Mouse (Mus musculus): Measurements from ENCODE around the gene Hivep1. TPM values are rescaled to one million over a fixed set of nuclear protein-coding genes. Genes with fewer than 3 reads are reported as not detected.

Hivep1 gene
- total and polyA plus RNA-seq, 2 experiments, result 3.5 to 9.0 TPM

DNA sequence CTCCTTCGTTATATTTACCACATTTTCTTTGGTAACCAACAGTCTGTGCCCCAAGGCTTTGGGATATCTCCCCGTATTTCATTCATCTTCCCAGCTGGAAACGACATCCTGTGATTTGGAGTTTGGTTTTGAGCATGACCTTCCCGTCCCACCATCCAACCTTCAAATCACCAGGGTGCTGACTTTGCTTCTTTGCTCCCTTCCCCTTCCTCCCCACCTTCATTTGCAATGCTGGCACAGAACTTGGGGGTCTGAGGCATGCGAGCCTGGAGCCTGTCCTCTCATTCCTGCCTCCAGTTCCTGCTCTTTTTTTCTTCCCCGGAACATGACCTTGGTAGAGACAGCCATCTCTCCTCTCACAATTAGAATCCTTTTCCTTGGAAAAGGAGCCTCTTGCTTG is 161.7 kb downstream of the Hivep1 start:
- TF ChIP-seq POLR2A (IDR thresholded peaks at IDR 0.05; ENCODE audit: extremely low read depth, insufficient read depth, low read length), result no peak
- no peak for TF ChIP-seq CTCF (IDR thresholded peaks at IDR 0.05; ENCODE audit: low read depth, low read length)
- no peaks in the 10 kb centered on the region for H3K36me3 ChIP-seq (ENCODE audit: control insufficient read depth, insufficient read depth, low read length)
- H3K9ac ChIP-seq (ENCODE audit: low read depth, low read length), result no peak overlapping the region
- H3K4me3 ChIP-seq (ENCODE audit: insufficient read depth, low read depth, low read length), result no peak overlapping the region
- DNase-seq (ENCODE audit: extremely low read depth, low read depth, low spot score), result no peak
- H3K4me1 ChIP-seq (ENCODE audit: control insufficient read depth, insufficient read depth, low read length), result no peaks in the 10 kb centered on the region
- WGBS, result 84% methylated on average over 6 of the region's 6 CpGs
- no peaks in the 10 kb centered on the region for H3K79me2 ChIP-seq (ENCODE audit: control insufficient read depth, insufficient read depth, low read length)
- H3K27me3 ChIP-seq (ENCODE audit: control insufficient read depth, insufficient read depth, low read length), result no peaks in the 10 kb centered on the region; the same call in 1 of the 2 replicates
- no peak overlapping the region for H3K27ac ChIP-seq (replicated peaks; ENCODE audit: insufficient read depth, low read depth, low read length)

DNA sequence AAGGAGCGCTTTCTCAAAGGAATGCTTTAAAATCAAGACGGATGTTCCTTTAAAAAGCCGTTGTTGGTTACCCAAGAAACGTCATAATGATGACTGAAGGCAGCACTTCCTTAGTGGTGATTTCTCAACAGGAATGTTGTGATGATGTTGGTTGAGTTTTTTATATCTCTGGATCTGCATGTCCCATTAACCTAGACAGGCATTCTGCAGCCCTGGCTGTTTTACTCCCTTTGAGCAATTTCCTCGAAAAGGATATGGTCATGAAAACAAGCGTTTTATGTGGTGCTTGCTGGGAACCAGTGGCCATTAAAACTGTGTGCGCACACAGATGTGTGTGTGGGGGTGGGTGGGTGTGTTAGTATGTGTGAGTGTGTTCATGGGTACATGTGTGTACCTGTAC is 170.6 kb downstream of the Hivep1 start:
- no peak for DNase-seq (ENCODE audit: extremely low read depth, low read depth, low spot score)
- WGBS, result 90% methylated on average over 7 of the region's 7 CpGs
- no peak overlapping the region for H3K9ac ChIP-seq (ENCODE audit: low read depth, low read length)
- no peaks in the 10 kb centered on the region for H3K79me2 ChIP-seq (ENCODE audit: control insufficient read depth, insufficient read depth, low read length)
- no peaks in the 10 kb centered on the region for H3K36me3 ChIP-seq (ENCODE audit: control insufficient read depth, insufficient read depth, low read length)
- H3K4me1 ChIP-seq (ENCODE audit: control insufficient read depth, insufficient read depth, low read length), result no peaks in the 10 kb centered on the region
- no peaks in the 10 kb centered on the region for H3K27me3 ChIP-seq (ENCODE audit: control insufficient read depth, insufficient read depth, low read length)
- TF ChIP-seq CTCF (IDR thresholded peaks at IDR 0.05; ENCODE audit: low read depth, low read length) (no peak), POLR2A (IDR thresholded peaks at IDR 0.05; ENCODE audit: extremely low read depth, insufficient read depth, low read length) (no peak)
- H3K4me3 ChIP-seq (ENCODE audit: insufficient read depth, low read depth, low read length), result no peak overlapping the region
- H3K27ac ChIP-seq (replicated peaks; ENCODE audit: insufficient read depth, low read depth, low read length), result no peak overlapping the region

DNA sequence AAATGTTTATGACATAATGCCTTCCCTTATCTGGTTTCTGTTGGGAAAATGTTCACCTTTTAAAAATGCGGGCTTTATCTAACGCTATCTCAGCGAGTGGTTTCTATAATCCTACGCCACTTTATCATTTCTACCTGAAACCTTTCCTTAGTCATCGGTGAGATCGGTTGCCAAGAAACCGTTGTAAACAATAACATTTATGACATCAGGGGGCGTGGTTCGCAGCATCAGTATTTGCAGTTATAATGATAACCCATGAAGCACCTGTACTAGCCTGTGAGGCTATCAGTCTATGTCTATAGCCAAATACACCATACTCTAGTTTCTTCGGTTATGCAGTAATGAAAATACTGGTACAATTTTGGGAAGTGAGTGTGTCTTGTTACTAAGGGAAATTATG is 177.0 kb downstream of the Hivep1 start:
- 88% methylated on average over 10 of the region's 10 CpGs for WGBS
- H3K4me3 ChIP-seq (ENCODE audit: insufficient read depth, low read depth, low read length), result no peak overlapping the region
- no peaks in the 10 kb centered on the region for H3K4me1 ChIP-seq (ENCODE audit: control insufficient read depth, insufficient read depth, low read length)
- no peak for TF ChIP-seq POLR2A (IDR thresholded peaks at IDR 0.05; ENCODE audit: extremely low read depth, insufficient read depth, low read length)
- TF ChIP-seq CTCF (IDR thresholded peaks at IDR 0.05; ENCODE audit: low read depth, low read length), result no peak
- H3K9ac ChIP-seq (ENCODE audit: low read depth, low read length), result no peak overlapping the region
- DNase-seq (ENCODE audit: extremely low read depth, low read depth, low spot score), result no peak
- H3K27me3 ChIP-seq (ENCODE audit: control insufficient read depth, insufficient read depth, low read length), result no peaks in the 10 kb centered on the region
- H3K79me2 ChIP-seq (ENCODE audit: control insufficient read depth, insufficient read depth, low read length), result no peaks in the 10 kb centered on the region
- no peaks in the 10 kb centered on the region for H3K36me3 ChIP-seq (ENCODE audit: control insufficient read depth, insufficient read depth, low read length)
- H3K27ac ChIP-seq (replicated peaks; ENCODE audit: insufficient read depth, low read depth, low read length), result no peak overlapping the region

DNA sequence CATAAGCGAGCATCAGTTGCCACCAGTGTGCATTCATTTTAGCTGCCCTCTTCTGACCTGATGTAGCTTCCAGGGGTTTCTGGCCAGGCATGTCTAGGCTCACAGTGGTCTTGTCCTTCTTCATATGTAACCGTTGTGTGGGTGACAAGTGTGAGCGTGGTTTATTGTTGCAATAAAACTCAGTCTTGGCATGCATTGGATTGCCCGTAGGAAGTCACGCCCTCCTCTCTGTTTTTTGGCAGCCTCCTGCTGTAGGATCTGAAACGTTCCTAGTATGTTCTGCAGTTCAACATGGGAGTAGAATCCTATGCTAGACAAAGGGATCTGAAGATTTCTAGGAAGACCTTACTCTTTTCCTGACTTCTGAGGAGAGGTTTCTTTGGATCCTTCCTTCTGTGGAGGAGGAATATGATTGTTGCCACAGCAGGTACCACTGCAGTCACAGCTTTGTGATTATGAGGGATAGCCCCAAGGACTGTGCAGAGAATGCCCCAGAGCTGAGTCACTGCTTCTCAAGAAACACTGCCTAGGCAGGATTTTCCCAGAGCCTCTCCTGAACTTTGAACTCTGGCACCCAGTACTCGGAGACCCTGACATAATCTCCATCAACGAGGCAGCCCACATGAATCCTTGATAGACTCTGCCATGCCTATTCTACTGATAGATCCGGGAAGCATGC is 182.1 kb downstream of the Hivep1 start:
- TF ChIP-seq POLR2A (IDR thresholded peaks at IDR 0.05; ENCODE audit: extremely low read depth, insufficient read depth, low read length) (no peak), CTCF (IDR thresholded peaks at IDR 0.05; ENCODE audit: low read depth, low read length) (no peak)
- 76% methylated on average over 9 of the region's 9 CpGs for WGBS
- Histone ChIP-seq H3K4me3 (ENCODE audit: insufficient read depth, low read depth, low read length) (no peak overlapping the region), H3K9ac (ENCODE audit: low read depth, low read length) (no peak overlapping the region), H3K4me1 (ENCODE audit: control insufficient read depth, insufficient read depth, low read length) (no peaks in the 10 kb centered on the region), H3K36me3 (ENCODE audit: control insufficient read depth, insufficient read depth, low read length) (no peaks in the 10 kb centered on the region), H3K27ac (replicated peaks; ENCODE audit: insufficient read depth, low read depth, low read length) (no peak overlapping the region), H3K79me2 (ENCODE audit: control insufficient read depth, insufficient read depth, low read length) (no peaks in the 10 kb centered on the region), H3K27me3 (ENCODE audit: control insufficient read depth, insufficient read depth, low read length) (no peaks in the 10 kb centered on the region)
- no peak for DNase-seq (ENCODE audit: extremely low read depth, low read depth, low spot score)

DNA sequence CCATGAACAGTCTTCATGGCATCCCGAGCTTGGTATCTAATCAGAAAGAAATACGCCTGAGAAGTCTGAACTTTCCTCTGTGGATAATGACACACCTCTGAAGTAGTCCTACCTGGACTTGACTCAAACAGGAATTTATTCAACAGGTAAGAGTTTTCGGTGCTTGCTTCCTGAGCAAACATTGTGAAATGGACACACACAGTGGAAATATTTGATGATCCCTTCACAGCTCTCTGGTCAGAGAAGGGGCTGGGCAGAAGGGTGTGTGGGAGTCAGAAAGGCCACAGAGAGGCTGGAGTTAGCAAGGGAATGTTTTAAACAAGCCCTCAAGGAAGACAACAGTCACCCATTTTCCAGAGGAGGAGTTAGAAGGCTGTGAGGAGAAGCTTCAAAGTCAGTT is 186.7 kb downstream of the Hivep1 start:
- no peaks in the 10 kb centered on the region for H3K4me1 ChIP-seq (ENCODE audit: control insufficient read depth, insufficient read depth, low read length)
- no peaks in the 10 kb centered on the region for H3K79me2 ChIP-seq (ENCODE audit: control insufficient read depth, insufficient read depth, low read length)
- H3K4me3 ChIP-seq (ENCODE audit: insufficient read depth, low read depth, low read length), result no peak overlapping the region
- no peak overlapping the region for H3K9ac ChIP-seq (ENCODE audit: low read depth, low read length)
- no peaks in the 10 kb centered on the region for H3K27me3 ChIP-seq (ENCODE audit: control insufficient read depth, insufficient read depth, low read length)
- WGBS, result 39% methylated on average over 3 of the region's 3 CpGs
- no peaks in the 10 kb centered on the region for H3K36me3 ChIP-seq (ENCODE audit: control insufficient read depth, insufficient read depth, low read length)
- no peak for TF ChIP-seq CTCF (IDR thresholded peaks at IDR 0.05; ENCODE audit: low read depth, low read length)
- no peak for TF ChIP-seq POLR2A (IDR thresholded peaks at IDR 0.05; ENCODE audit: extremely low read depth, insufficient read depth, low read length)
- no peak overlapping the region for H3K27ac ChIP-seq (replicated peaks; ENCODE audit: insufficient read depth, low read depth, low read length)
- no peak for DNase-seq (ENCODE audit: extremely low read depth, low read depth, low spot score)

DNA sequence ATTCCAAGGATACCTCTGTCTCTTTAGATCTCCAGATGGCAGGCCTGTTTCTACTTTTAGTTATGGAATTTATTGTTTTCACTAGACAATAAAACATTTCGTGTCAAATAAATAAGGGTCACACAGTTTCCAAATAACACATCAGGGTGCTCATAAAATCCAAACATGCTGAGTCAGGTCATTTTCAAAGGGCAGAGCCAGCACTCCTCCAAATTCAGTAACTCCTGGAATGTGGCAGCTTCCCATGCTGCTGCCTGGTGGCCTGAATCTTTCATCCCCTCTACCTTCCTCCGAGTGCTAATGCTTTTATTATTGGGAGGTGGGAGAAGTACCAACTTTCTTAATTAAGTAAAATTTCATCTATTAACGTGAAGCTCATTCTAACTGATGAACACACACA is 190.3 kb downstream of the Hivep1 start:
- H3K79me2 ChIP-seq (ENCODE audit: control insufficient read depth, insufficient read depth, low read length), result no peaks in the 10 kb centered on the region
- H3K4me1 ChIP-seq (ENCODE audit: control insufficient read depth, insufficient read depth, low read length), result 0 out of 2 replicates have a peak, but pooled peaks cover 2% of the 10 kb centered on the region
- TF ChIP-seq POLR2A (IDR thresholded peaks at IDR 0.05; ENCODE audit: extremely low read depth, insufficient read depth, low read length) (no peak), CTCF (IDR thresholded peaks at IDR 0.05; ENCODE audit: low read depth, low read length) (no peak)
- H3K4me3 ChIP-seq (ENCODE audit: insufficient read depth, low read depth, low read length), result no peak overlapping the region
- H3K27me3 ChIP-seq (ENCODE audit: control insufficient read depth, insufficient read depth, low read length), result no peaks in the 10 kb centered on the region
- no peak overlapping the region for H3K27ac ChIP-seq (replicated peaks; ENCODE audit: insufficient read depth, low read depth, low read length)
- DNase-seq (ENCODE audit: extremely low read depth, low read depth, low spot score), result no peak
- 74% methylated on average over 3 of the region's 3 CpGs for WGBS
- H3K9ac ChIP-seq (ENCODE audit: low read depth, low read length), result no peak overlapping the region
- no peaks in the 10 kb centered on the region for H3K36me3 ChIP-seq (ENCODE audit: control insufficient read depth, insufficient read depth, low read length)

Other genes starting within 250 kb of the Hivep1 start
- gene Adtrp, start 204.3 kb upstream of the Hivep1 start, total RNA-seq (2014; rRNA removed), result 267 and 323 TPM in 2 replicates
- gene Adtrp, start 204.3 kb upstream of the Hivep1 start, polyA plus RNA-seq (2012; rRNA removed), result 193 and 251 TPM in 2 replicates
- gene Edn1, start 249.5 kb downstream of the Hivep1 start, total RNA-seq (2014; rRNA removed), result 0.13 and 0.18 TPM in 2 replicates
- gene Edn1, start 249.5 kb downstream of the Hivep1 start, polyA plus RNA-seq (2012; rRNA removed), result 0.24 and 0.32 TPM in 2 replicates